Mouse (Mus musculus) forebrain, embryonic 11.5 days (tissue): ENCODE data around the gene Ctnnal1. TPM values are rescaled to one million over a fixed set of nuclear protein-coding genes. Genes with fewer than 3 reads are reported as not detected.

Source experiments
- ATAC-seq: fragments of 200-750 bp; cut with Nextera tagmentation; replicated peaks from 2 replicates; pipeline ENCODE4 v1.8.0; 2017; ENCODE audit warnings: moderate TSS enrichment; ENCODE audit not compliant: low FRiP score
- DNase-seq: peaks from one replicate; pipeline ENCODE4 v3.0.0-alpha.2; 2017; ENCODE audit warnings: low spot score
- H3K27ac ChIP-seq: fragments of 300-500 bp; sonication (generic); 2 replicates; pipeline ENCODE4 v1.5.1; 2014; ENCODE audit warnings: low read depth, low read length
- H3K27me3 ChIP-seq: fragments of 300-500 bp; sonication (generic); 2 replicates; pipeline ENCODE4 v1.6.1; 2014; ENCODE audit warnings: mild to moderate bottlenecking, low read length, mixed read lengths; ENCODE audit not compliant: control insufficient read depth, insufficient read depth
- H3K36me3 ChIP-seq: fragments of 300-500 bp; sonication (generic); 2 replicates; pipeline ENCODE4 v1.6.1; 2014; ENCODE audit warnings: mild to moderate bottlenecking, low read length, moderate library complexity, mixed read lengths; ENCODE audit not compliant: control insufficient read depth, insufficient read depth
- H3K4me1 ChIP-seq: fragments of 300-500 bp; sonication (generic); replicated peaks from 2 replicates; pipeline ENCODE4 v1.6.1; 2014; ENCODE audit warnings: low read length, mixed read lengths; ENCODE audit not compliant: control insufficient read depth, insufficient read depth
- H3K4me2 ChIP-seq: fragments of 300-500 bp; sonication (generic); 2 replicates; pipeline ENCODE4 v1.6.1; 2014; ENCODE audit warnings: low read depth, mild to moderate bottlenecking, low read length, moderate library complexity, mixed read lengths; ENCODE audit not compliant: severe bottlenecking
- H3K4me3 ChIP-seq: fragments of 300-500 bp; sonication (generic); 2 replicates; pipeline ENCODE4 v1.5.1; 2014; ENCODE audit warnings: low read depth, low read length
- H3K9ac ChIP-seq: fragments of 300-500 bp; sonication (generic); 2 replicates; pipeline ENCODE4 v1.6.1; 2014; ENCODE audit warnings: low read length
- H3K9me3 ChIP-seq: fragments of 300-500 bp; sonication (generic); 2 replicates; pipeline ENCODE4 v1.6.1; 2016; ENCODE audit warnings: low read length, mixed read lengths; ENCODE audit not compliant: control insufficient read depth
- WGBS: fragments of 180-500 bp; shearing (Covaris S2); extraction: QIAGEN DNeasy Blood & Tissue Kit; methylation state at CpG from one replicate; pipeline ENCODE4 v1.1.7; 2014; 5-methylcytosine and 5-hydroxymethylcytosine counted together
- polyA plus RNA-seq: library from polyadenylated mRNA; unstranded; fragments of >200 nt; fragmentation: Nextera tagmentation; extraction: Ambion mirVana; gene quantifications from 2 replicates; pipeline ENCODE4 v1.2.1, GENCODE M21; 2014

The Ctnnal1 gene
- polyA plus RNA-seq, 1 experiment from 2014 or later: 36.8 TPM

DNA sequence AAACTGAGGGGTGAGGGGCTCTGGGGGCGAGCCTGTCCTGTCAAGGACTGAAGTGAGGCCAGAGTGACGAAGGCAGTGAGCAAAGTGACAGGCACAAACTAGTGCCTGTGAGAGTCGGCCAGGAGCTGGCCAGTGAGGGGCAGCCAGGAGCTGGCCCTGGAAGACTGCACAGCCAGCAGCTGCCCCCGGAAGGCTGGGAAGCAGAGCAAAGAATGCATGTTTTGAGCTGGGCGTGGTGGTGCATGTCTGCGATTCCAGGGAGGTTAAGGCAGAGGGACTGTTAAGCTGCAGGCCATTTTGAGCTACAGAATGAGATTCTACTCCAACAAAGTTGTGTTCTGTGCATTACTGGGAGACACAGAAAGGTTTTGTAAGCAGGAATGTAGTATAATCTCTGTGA lies 14.3 kb downstream of the Ctnnal1 start:
- Histone ChIP-seq H3K9ac (no peak overlapping the region), H3K27me3 (no peaks in the 10 kb centered on the region), H3K4me2 (no peak overlapping the region), H3K36me3 (no peaks in the 10 kb centered on the region), H3K4me1 (no peaks in the 10 kb centered on the region), H3K27ac (no peak overlapping the region), H3K9me3 (no peaks in the 10 kb centered on the region), H3K4me3 (no peak overlapping the region)
- 47% methylated on average over 6 of the region's 6 CpGs for WGBS
- ATAC-seq (no peak), DNase-seq (peak; percentile 49)

DNA sequence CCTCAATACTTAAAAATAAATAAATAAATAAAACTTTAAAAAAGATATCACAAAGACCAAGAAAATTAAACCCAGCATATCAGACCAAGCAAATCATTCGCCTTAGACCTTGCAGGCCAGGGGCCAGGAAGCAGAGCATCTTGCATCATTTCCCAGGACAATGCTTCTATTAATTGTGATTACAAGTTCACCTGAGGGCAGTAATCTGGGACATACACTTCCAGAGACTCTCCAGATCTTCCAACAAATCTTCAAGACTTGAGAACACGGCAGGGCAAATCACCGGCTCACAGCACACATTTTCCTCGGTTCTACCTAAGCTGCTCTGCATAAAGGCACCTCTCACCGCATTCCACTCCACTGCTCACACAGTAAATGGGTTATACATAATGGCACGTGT lies 16.9 kb downstream of the Ctnnal1 start:
- no peaks in the 10 kb centered on the region; the same call in 1 of the 2 replicates for H3K9me3 ChIP-seq
- H3K27ac ChIP-seq: no peak overlapping the region
- no peaks in the 10 kb centered on the region for H3K27me3 ChIP-seq
- DNase-seq: no peak
- H3K36me3 ChIP-seq: peaks cover 6% of the 10 kb centered on the region
- H3K4me2 ChIP-seq: no peak overlapping the region
- H3K4me3 ChIP-seq: no peak overlapping the region
- no peaks in the 10 kb centered on the region for H3K4me1 ChIP-seq
- ATAC-seq: no peak
- 87% methylated on average over 6 of the region's 6 CpGs for WGBS
- no peak overlapping the region for H3K9ac ChIP-seq

DNA sequence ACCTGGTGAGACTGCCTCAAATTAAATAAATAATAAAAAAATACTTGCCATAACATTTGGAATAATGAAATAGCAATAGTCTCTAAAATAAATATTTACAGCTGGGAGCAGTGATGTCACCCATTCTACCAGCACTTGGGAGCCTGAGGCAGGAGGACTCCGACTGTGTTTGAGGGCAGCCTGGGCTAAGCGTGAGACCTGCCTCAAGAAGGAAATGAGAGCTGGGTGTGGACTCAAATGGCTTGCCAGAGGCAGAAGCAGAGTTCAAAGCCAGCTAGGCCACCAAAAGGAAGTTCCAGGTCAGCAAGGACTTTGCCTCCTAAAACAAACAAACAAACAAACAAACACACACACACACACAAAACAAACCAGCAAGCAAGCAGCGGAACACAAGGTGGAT lies 17.6 kb downstream of the Ctnnal1 start:
- no peak for DNase-seq

DNA sequence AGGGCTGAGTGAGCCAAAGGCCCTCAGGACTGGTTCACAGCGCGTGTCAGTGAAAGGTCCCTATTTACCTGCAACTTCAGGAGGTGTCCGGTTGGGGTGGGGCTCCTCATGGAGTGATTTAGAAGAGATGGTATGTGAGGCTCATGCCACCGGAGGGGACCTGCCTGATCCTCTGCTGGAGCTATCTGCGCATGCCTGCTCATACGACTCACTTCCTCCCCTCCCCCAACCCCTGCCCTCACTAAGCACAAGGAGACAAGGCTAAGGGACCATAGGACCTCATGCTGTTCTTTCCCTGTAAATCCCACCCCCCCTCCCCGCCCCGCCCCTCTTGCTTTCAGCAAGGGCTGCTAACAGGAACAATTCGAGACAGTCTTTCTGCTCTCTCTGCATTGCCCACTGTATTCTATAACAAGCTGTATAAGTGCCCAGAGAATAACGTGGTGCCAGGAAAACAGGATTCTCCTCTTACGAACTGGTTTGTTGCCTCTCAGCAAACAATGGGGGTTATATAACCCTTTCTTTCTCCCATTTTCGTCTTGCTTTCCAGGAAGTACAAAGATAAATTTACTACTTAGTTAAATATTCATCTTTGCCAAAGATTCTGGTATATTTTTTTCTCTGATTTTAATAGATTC lies 19.0 kb downstream of the Ctnnal1 start:
- no peak for ATAC-seq
- H3K4me1 ChIP-seq: no peaks in the 10 kb centered on the region
- H3K4me3 ChIP-seq: no peak overlapping the region
- H3K9ac ChIP-seq: no peak overlapping the region
- DNase-seq: no peak
- peaks cover 6% of the 10 kb centered on the region for H3K36me3 ChIP-seq
- no peak overlapping the region for H3K4me2 ChIP-seq
- H3K27me3 ChIP-seq: no peaks in the 10 kb centered on the region
- H3K9me3 ChIP-seq: no peaks in the 10 kb centered on the region; the same call in 1 of the 2 replicates
- H3K27ac ChIP-seq: no peak overlapping the region
- WGBS: 63% methylated on average over 12 of the region's 12 CpGs

More for the DNA sequence above, 17.6 kb downstream of the Ctnnal1 start:
- Histone ChIP-seq H3K4me1 (no peaks in the 10 kb centered on the region), H3K9me3 (no peaks in the 10 kb centered on the region; the same call in 1 of the 2 replicates), H3K36me3 (peaks cover 6% of the 10 kb centered on the region), H3K4me2 (no peak overlapping the region), H3K4me3 (no peak overlapping the region), H3K9ac (no peak overlapping the region), H3K27me3 (no peaks in the 10 kb centered on the region), H3K27ac (no peak overlapping the region)
- WGBS: 93% methylated on average over 3 of the region's 3 CpGs
- ATAC-seq: no peak

DNA sequence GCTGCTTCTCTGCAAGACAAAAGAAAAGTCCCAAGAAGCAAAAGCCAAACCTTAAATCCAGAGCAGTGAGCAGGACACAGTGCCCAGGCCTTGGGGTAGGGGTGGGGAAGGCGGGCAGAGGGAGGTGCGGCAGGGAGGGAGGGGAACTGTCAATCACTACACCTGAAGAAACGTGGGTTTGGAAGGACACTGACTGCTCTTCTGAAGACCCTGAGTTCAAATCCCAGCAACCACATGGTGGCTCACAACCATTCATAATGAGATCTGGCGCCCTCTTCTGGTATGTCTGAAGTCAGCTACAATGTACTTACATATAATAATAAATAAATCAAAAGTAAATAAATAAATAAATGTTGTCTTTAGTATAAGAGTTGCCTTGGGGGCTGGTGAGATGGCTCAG lies 20.1 kb downstream of the Ctnnal1 start:
- DNase-seq (no peak), ATAC-seq (no peak)
- H3K27me3 ChIP-seq: no peaks in the 10 kb centered on the region
- no peak overlapping the region for H3K4me3 ChIP-seq
- no peak overlapping the region for H3K9ac ChIP-seq
- peaks cover 6% of the 10 kb centered on the region for H3K36me3 ChIP-seq
- no peaks in the 10 kb centered on the region; the same call in 1 of the 2 replicates for H3K9me3 ChIP-seq
- 93% methylated on average over 4 of the region's 4 CpGs for WGBS
- no peak overlapping the region for H3K4me2 ChIP-seq
- H3K4me1 ChIP-seq: no peaks in the 10 kb centered on the region
- H3K27ac ChIP-seq: no peak overlapping the region

DNA sequence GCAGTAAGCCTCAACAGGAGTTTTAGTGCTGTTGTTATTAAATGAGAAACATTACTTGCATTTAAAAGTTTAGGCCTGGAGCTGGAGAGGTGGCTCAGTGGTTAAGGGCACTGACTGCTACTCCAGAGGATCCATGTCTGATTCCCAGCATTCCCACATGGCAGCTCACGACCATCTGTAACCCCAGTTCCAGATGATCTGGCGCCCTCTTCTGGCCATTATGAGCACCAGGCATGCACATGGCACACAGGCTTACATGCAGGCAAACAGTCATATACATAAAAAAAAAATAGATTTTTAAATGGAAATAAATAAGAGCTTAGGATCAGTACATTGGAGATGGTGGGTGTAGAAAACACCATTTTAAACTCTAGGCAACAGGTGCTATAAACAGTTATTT lies 21.0 kb downstream of the Ctnnal1 start:
- Histone ChIP-seq H3K9ac (no peak overlapping the region), H3K36me3 (peaks cover 6% of the 10 kb centered on the region), H3K4me1 (no peaks in the 10 kb centered on the region), H3K4me3 (no peak overlapping the region), H3K4me2 (no peak overlapping the region), H3K27me3 (no peaks in the 10 kb centered on the region), H3K27ac (no peak overlapping the region), H3K9me3 (no peaks in the 10 kb centered on the region; the same call in 1 of the 2 replicates)
- 96% methylated on average over 2 of the region's 2 CpGs for WGBS
- ATAC-seq (no peak), DNase-seq (no peak)

DNA sequence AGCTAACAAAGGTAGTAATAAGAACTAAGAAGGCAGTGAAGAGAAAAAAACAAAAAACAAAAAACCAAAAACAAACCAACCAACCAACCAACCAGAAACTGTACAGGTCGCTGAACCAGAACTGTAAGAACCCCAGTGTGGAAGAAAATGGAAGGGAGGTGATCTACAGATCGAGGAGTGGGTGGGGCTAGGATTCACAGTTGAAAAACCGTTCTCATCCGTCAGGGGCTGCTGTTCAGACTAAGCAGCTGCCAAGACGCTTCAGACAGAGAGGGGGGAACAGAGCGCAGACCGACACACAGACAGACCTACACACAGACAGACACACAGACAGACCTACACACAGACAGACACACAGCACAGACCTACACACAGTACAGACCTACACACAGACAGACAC lies 22.5 kb downstream of the Ctnnal1 start:
- Histone ChIP-seq H3K9ac (no peak overlapping the region), H3K4me1 (no peaks in the 10 kb centered on the region), H3K4me3 (no peak overlapping the region), H3K4me2 (no peak overlapping the region), H3K36me3 (peaks cover 6% of the 10 kb centered on the region), H3K27me3 (no peaks in the 10 kb centered on the region), H3K27ac (no peak overlapping the region), H3K9me3 (no peaks in the 10 kb centered on the region; the same call in 1 of the 2 replicates)
- no peak for ATAC-seq
- 86% methylated on average over 7 of the region's 7 CpGs for WGBS
- DNase-seq: no peak

DNA sequence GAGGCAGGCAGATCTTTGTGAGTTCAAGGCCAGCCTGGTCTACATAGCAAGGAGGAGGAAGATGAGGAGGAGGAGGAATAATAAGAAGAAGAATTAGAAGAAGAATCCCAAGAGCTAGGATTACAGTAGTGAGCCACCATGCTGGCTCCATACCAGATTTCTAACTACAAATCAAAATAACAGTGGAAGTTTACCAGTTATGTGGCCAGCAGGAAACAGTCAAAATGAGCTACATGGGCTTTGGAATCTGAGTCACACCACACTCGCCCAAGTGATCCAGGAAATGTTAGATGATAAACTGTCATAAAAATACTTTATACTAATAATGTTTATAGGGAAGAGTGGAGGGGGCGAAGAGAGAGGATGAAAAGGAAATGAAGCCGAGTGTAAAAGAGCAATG lies 24.7 kb downstream of the Ctnnal1 start:
- DNase-seq (no peak), ATAC-seq (no peak)
- Histone ChIP-seq H3K9me3 (no peaks in the 10 kb centered on the region; the same call in 1 of the 2 replicates), H3K27ac (no peak overlapping the region), H3K36me3 (peaks cover 6% of the 10 kb centered on the region), H3K4me2 (no peak overlapping the region), H3K27me3 (no peaks in the 10 kb centered on the region), H3K4me3 (no peak overlapping the region), H3K9ac (no peak overlapping the region), H3K4me1 (no peaks in the 10 kb centered on the region)
- 90% methylated on average over 3 of the region's 3 CpGs for WGBS

DNA sequence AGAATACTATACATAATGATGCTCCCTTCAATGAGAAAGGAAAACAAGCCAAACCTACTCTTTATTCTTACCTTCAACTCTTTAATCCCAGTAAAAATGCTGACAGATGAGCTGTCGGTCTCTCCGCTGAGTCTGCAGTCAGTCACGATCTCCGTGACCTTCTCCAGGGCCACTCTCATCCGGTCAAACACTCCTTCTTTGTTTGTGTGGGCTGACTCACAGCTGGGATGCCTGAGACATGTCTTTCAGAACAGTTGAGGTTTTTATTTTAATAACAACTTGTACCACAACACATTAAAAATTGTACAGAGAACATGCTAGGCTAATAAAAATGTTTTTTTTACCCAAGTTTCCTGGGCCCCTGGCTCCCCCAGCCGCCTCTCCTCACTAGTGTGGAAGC lies 27.3 kb downstream of the Ctnnal1 start:
- no peaks in the 10 kb centered on the region for H3K9me3 ChIP-seq
- WGBS: 89% methylated on average over 6 of the region's 6 CpGs
- ATAC-seq: no peak
- no peaks in the 10 kb centered on the region for H3K4me1 ChIP-seq
- H3K36me3 ChIP-seq: no peaks in the 10 kb centered on the region
- DNase-seq: no peak
- no peak overlapping the region for H3K9ac ChIP-seq
- H3K4me2 ChIP-seq: no peak overlapping the region
- no peak overlapping the region for H3K27ac ChIP-seq
- H3K4me3 ChIP-seq: no peak overlapping the region
- H3K27me3 ChIP-seq: no peaks in the 10 kb centered on the region
